Mouse (Mus musculus) skeletal muscle tissue, adult 2 months (tissue): Measurements from ENCODE around the gene Tars2.

Experiments
- DNase-seq: peaks from one replicate; pipeline ENCODE4 v3.0.0-alpha.2; 2012; ENCODE audit warnings: low read depth, low spot score

Tars2 gene

GRCm38 (mm10) chr3:95734092-95734702 lies 25.8 kb downstream of the Tars2 start:
- peak; percentile 62 for DNase-seq

- peak; percentile 55 for DNase-seq
These were observed 27.1 kb downstream of the Tars2 start for GRCm38 (mm10) chr3:95732744-95733521.

GRCm38 (mm10) chr3:95732297-95732696 lies 27.7 kb downstream of the Tars2 start:
- no peak for DNase-seq

GRCm38 (mm10) chr3:95731802-95732201 lies 28.2 kb downstream of the Tars2 start:
- DNase-seq: no peak

- DNase-seq: no peak
These were observed 29.6 kb downstream of the Tars2 start for GRCm38 (mm10) chr3:95730431-95730830.

GRCm38 (mm10) chr3:95728906-95729305 lies 31.1 kb downstream of the Tars2 start:
- DNase-seq: no peak

GRCm38 (mm10) chr3:95726696-95727358 lies 33.2 kb downstream of the Tars2 start:
- DNase-seq: no peak

GRCm38 (mm10) chr3:95725863-95726262 lies 34.1 kb downstream of the Tars2 start:
- DNase-seq: no peak

GRCm38 (mm10) chr3:95722386-95722785 lies 37.6 kb downstream of the Tars2 start:
- no peak for DNase-seq

- DNase-seq: no peak
These were observed 41.9 kb downstream of the Tars2 start for GRCm38 (mm10) chr3:95718153-95718552.

GRCm38 (mm10) chr3:95716075-95716474 lies 43.9 kb downstream of the Tars2 start:
- DNase-seq: no peak

- DNase-seq: no peak
These were observed 50.0 kb downstream of the Tars2 start for GRCm38 (mm10) chr3:95709967-95710366.

- no peak for DNase-seq
These were observed 51.0 kb downstream of the Tars2 start for GRCm38 (mm10) chr3:95709044-95709443.

GRCm38 (mm10) chr3:95707497-95707896 lies 52.5 kb downstream of the Tars2 start:
- no peak for DNase-seq

GRCm38 (mm10) chr3:95706273-95706672 lies 53.7 kb downstream of the Tars2 start:
- no peak for DNase-seq

GRCm38 (mm10) chr3:95704612-95705011 lies 55.4 kb downstream of the Tars2 start:
- DNase-seq: no peak

- no peak for DNase-seq
These were observed 56.7 kb downstream of the Tars2 start for GRCm38 (mm10) chr3:95703276-95703675.

GRCm38 (mm10) chr3:95701877-95702540 lies 58.0 kb downstream of the Tars2 start:
- peak; percentile 79 for DNase-seq

- DNase-seq: no peak
These were observed 58.9 kb downstream of the Tars2 start for GRCm38 (mm10) chr3:95701085-95701484.

GRCm38 (mm10) chr3:95700233-95700681 lies 59.7 kb downstream of the Tars2 start:
- DNase-seq: peak; percentile 73

- no peak for DNase-seq
These were observed 61.7 kb downstream of the Tars2 start for GRCm38 (mm10) chr3:95698286-95698685.

- peak; percentile 61 for DNase-seq
These were observed 63.6 kb downstream of the Tars2 start for GRCm38 (mm10) chr3:95696360-95696759.
